Mouse (Mus musculus): ENCODE measurements around the gene Ccdc9. TPM values are rescaled to one million over a fixed set of nuclear protein-coding genes. Genes with fewer than 3 reads are reported as not detected.
"Not testable (repeated sequence)": the region's sequence is repeated elsewhere in the genome, so short reads cannot be mapped to it uniquely, and the experiment has no call there.

The Ccdc9 gene
- total RNA-seq, 2 experiments from 2014 or later, result 81.6 to 86.9 TPM

- no peak for DNase-seq (ENCODE audit: low spot score in 2 of 2)
- intact Hi-C loops (cut with DNase I), result no loop called here
Measured at GRCm38 (mm10) chr7:16280721-16281120, 5.9 kb downstream of the Ccdc9 start.

DNA sequence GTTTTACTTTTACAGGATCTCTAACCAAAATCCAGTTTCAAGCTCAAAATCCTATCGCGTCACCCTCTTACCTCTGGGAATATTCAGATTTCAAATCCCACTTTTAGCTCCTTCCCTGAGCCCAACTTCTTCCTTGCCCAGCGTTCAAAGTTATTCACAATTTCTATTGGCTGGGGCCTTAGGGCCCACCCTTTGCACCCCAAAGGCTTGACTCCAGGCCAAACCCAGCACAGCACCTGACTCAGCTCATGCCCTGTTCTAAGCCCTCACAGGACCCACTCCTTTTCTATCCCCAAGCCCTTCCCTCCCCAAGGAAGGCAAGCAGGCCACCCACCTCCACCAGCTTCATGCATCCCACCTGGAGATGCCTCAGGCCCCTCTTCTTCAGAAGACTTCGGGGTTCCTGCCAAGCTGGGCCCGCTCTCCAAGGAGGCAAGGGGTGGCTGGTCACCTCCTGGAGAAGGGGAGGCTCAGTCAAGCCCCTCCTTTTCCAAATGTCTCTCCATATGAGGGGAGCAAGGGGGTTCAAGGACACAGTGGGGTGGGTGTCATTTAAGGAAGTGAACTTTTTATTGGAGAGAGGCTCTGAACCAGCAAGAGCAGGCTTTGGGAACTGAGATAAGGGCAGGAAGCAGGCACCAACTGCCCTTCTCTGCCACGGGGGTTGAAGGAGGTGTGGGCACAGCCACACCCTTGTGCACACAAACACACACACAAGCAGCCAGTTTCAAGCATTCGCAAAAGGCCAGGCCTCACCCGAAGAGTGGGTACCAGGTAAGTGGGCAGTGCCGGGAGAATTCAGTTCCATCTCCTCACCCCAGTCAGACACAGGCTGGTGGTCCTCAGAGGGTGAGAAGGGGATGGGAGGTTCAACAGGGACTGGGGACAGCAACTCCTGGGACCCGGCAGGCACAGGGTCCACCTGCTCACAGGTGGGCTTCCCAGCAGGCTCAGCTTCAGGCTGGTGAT is 11.4 kb downstream of the Ccdc9 start:
- intact Hi-C loops (cut with DNase I), result loop anchor here (5.0 kb wide), 1 partner anchor 178 kb away; the partner anchor contains the start of gene Napa

GRCm38 (mm10) chr7:16273766-16274140 is 12.8 kb downstream of the Ccdc9 start:
- intact Hi-C loops (cut with DNase I), result loop anchor here (5.0 kb wide), 1 partner anchor 176 kb away; the partner anchor contains the start of gene Napa
- DNase-seq (ENCODE audit: low spot score in 2 of 2), result peak; percentile 67 to 71

More for the DNA sequence above, 11.4 kb downstream of the Ccdc9 start:
- DNase-seq (ENCODE audit: low spot score in 2 of 2), result no peak

GRCm38 (mm10) chr7:16273081-16273765 is 13.4 kb downstream of the Ccdc9 start, which contains the start of gene Inafm1:
Inafm1 (minus strand) TSS chr7:16273617.
- peak; percentile 82 to 87 for DNase-seq (ENCODE audit: low spot score in 2 of 2)
- intact Hi-C loops (cut with DNase I), result loop anchor here (5.0 kb wide), 1 partner anchor 176 kb away; the partner anchor contains the start of gene Napa

GRCm38 (mm10) chr7:16272681-16273080 is 13.9 kb downstream of the Ccdc9 start:
- peak; percentile 73 to 76 for DNase-seq (ENCODE audit: low spot score in 2 of 2)
- intact Hi-C loops (cut with DNase I), result loop anchor here (5.0 kb wide), 1 partner anchor 175 kb away; the partner anchor contains the start of gene Napa

DNA sequence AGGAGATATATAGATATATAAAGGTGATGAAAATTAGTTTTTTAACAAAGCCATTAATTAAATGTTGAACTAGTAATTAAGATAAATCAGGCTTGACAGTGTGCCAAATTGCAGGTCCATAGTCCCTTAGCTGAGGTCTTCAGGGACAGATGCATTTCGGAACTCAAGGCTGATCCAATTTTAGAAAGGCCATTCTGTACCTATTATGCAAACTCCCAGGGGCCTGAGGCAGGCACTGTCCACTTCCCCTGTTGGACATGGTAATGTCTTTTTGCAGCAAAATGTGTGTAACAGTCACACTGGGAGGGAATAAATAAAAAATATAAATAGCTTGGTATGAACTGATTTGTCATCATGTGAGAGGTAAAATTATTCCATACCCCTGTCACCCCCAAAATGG is 15.5 kb downstream of the Ccdc9 start:
- intact Hi-C loops (cut with DNase I), result loop anchor here (5.0 kb wide), 1 partner anchor 174 kb away; the partner anchor contains the start of gene Napa
- DNase-seq (ENCODE audit: low spot score in 2 of 2), result no peak

GRCm38 (mm10) chr7:16266593-16266992 is 20.0 kb downstream of the Ccdc9 start:
- intact Hi-C loops (cut with DNase I), result loop anchor here (10.0 kb wide), 1 partner anchor 202 kb away; the partner anchor contains the start of gene Zfp541
- not testable (repeated sequence) for DNase-seq (ENCODE audit: low spot score in 2 of 2)

- intact Hi-C loops (cut with DNase I), result loop anchor here (10.0 kb wide), 1 partner anchor 201 kb away; the partner anchor contains the start of gene Zfp541
- no peak for DNase-seq (ENCODE audit: low spot score in 2 of 2)
Measured at GRCm38 (mm10) chr7:16265856-16266255, 20.7 kb downstream of the Ccdc9 start.

GRCm38 (mm10) chr7:16263843-16264242 is 22.8 kb downstream of the Ccdc9 start:
- intact Hi-C loops (cut with DNase I), result loop anchor here (10.0 kb wide), 1 partner anchor 199 kb away; the partner anchor contains the start of gene Zfp541
- no peak for DNase-seq (ENCODE audit: low spot score in 2 of 2)

DNA sequence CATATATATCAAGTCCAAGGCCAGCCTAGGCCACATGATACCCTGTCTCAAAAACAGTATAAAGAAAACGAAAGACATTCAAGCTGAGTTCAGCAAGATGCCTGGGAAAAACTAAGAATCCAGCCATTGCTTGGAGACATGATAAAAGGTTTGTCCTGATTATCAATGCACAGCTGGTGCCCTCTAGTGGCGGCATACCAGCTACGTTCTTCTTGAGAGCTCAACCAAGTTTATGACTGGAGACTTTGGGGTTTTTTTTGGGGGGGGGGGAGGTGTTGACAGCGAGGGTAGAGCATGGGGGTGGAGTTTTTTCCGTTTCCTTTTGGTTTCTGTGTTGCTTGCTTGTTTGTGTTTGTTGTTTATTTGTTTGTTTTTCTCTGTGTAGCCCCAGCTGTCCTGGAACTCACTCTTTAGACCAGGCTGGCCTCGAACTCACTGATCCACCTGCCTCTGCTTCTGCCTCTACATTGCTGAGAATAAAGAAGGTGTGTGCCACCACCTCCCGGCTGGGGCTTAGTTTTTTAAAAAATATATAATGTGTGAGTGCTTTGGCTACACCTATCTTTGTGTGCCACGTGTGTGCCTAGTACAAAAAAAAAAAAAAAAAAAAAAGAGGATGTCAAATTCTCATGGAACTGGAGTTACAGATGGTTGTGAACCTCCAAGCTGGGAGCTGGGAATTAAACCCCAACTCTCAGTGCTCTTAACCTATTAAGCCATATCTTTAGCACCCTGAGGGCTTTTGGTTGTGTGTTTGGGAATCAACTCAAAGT is 23.4 kb downstream of the Ccdc9 start:
- intact Hi-C loops (cut with DNase I), result loop anchor here (10.0 kb wide), 1 partner anchor 198 kb away; the partner anchor contains the start of gene Zfp541
- peak; percentile 80 to 84 for DNase-seq (ENCODE audit: low spot score in 2 of 2)

- intact Hi-C loops (cut with DNase I), result loop anchor here (10.0 kb wide), 1 partner anchor 196 kb away; the partner anchor contains the start of gene Zfp541
- DNase-seq (ENCODE audit: low spot score in 2 of 2), result no peak
Measured at GRCm38 (mm10) chr7:16261097-16261496, 25.5 kb downstream of the Ccdc9 start.

GRCm38 (mm10) chr7:16259110-16259590 is 27.4 kb downstream of the Ccdc9 start, which contains the start of gene C5ar1:
C5ar1 (minus strand) TSS chr7:16259540.
- no peak for DNase-seq (ENCODE audit: low spot score in 2 of 2)
- intact Hi-C loops (cut with DNase I), result no loop called here

DNA sequence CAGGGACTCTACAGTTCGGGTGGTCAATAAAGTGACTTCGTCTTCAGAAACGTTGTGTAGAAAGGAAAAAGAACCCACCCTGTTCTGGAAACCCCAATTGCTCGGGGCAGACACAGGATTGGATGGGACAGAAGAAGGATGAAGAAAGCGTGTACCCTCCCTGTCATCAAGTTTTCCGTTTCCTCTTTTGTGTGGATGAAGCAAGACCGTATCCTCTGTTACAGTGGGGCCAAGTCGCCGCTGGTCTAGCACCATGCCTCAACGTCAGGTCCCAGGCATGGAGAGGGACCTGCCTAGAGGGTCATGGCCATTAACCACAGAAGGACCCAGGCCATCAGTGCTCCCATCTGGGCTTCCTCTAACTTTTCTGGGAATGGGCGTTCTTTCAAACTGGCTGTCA is 28.8 kb downstream of the Ccdc9 start:
- no peak for DNase-seq (ENCODE audit: low spot score in 2 of 2)
- intact Hi-C loops (cut with DNase I), result no loop called here

- intact Hi-C loops (cut with DNase I); DNase-seq (ENCODE audit: low spot score in 2 of 2): not testable (repeated sequence)
Measured at GRCm38 (mm10) chr7:16255963-16256362, 30.6 kb downstream of the Ccdc9 start.

GRCm38 (mm10) chr7:16254195-16254594 is 32.4 kb downstream of the Ccdc9 start:
- DNase-seq (ENCODE audit: low spot score in 2 of 2), result no peak
- intact Hi-C loops (cut with DNase I), result no loop called here

DNA sequence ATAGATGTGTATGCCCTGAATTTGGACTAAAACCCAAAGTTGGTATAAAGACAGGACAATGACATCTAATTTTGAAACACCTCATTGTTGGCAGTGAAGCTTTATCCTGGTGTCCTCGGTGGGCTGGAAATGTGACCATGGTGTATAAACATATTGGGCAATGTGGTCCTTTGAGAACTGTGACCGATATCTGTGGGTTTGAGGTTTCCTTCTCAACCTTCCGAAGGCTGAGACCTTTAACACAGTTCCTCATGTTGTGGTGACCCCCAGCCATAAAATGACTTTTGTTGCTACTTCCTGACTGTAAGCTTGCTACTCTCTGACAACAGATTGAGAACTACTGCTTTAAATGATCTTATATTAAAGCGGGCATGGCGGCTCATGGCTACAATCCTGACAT is 35.9 kb downstream of the Ccdc9 start:
- intact Hi-C loops (cut with DNase I), result no loop called here
- no peak for DNase-seq (ENCODE audit: low spot score in 2 of 2)

- intact Hi-C loops (cut with DNase I), result no loop called here
- DNase-seq (ENCODE audit: low spot score in 2 of 2), result no peak
Measured at GRCm38 (mm10) chr7:16245958-16246357, 40.6 kb downstream of the Ccdc9 start.

GRCm38 (mm10) chr7:16244067-16244466 is 42.5 kb downstream of the Ccdc9 start, which contains the start of gene C5ar2:
C5ar2 (minus strand) TSS chr7:16244154.
- intact Hi-C loops (cut with DNase I), result no loop called here
- DNase-seq (ENCODE audit: low spot score in 2 of 2), result peak; percentile 12 to 28

- no peak for DNase-seq (ENCODE audit: low spot score in 2 of 2)
- intact Hi-C loops (cut with DNase I), result no loop called here
Measured at GRCm38 (mm10) chr7:16242198-16242597, 44.4 kb downstream of the Ccdc9 start.
